Mouse (Mus musculus) left cerebral cortex, postnatal 36 days (tissue): ENCODE measurements at regions not wholly inside any gene's neighbourhood (a gene's known extent, or its start where the extent isn't known, plus 50 kb on each side); places are given as distances from the start of the nearest gene placed in this dataset.

Source experiments
- DNase-seq, 2 experiments: peaks; one replicate each; pipeline ENCODE4 v3.0.0; 2021 to 2022; ENCODE audit warnings: low spot score in 2 of 2, mixed read lengths in 1 of 2
- intact Hi-C: fragments of 180-260 bp; cut with DNase I; formaldehyde crosslinking; loops from one replicate; pipeline ENCODE4 v1.15.1; 2025

DNA sequence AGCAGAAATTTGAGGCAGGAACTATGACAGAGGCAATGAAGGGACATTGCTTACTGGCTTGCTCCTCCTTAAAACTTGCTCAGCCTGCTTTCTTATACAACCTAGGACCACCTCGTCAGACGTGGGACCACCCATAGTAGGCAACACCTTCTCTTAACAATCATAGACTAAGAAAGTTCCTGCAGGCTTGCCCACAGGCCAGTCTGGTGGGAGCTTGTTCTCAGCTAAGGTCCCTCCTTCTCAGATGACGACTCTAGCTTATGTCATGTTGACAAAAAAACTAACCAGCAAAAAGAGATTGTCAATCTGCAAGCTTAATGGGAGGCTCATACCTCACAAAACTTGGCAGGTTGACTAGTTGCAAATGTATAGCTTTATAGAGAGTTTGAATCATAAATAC, 56.5 kb upstream of the Lsm6 start:
- DNase-seq = no peak
- intact Hi-C loops = no loop called here

DNA sequence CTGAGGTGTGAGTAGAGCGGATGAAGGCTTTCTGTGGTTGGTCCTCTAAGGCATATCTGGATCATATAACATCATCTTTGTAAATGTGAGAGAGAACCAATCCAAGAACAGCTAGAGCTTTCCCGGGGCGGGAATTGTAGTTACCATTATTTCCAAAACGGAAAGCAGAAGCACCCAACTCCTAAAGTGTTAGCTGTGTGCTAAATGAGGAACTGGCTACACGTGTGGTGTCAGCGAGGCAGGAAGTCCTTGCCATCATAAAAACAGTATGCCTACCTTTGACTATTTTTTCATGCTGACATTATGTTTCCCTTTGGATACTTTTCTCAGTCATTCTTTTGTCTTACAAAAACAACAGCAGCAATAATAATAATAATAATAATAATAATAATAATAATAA, 68.8 kb upstream of the Lsm6 start:
- intact Hi-C loops = no loop called here
- DNase-seq = no peak

DNA sequence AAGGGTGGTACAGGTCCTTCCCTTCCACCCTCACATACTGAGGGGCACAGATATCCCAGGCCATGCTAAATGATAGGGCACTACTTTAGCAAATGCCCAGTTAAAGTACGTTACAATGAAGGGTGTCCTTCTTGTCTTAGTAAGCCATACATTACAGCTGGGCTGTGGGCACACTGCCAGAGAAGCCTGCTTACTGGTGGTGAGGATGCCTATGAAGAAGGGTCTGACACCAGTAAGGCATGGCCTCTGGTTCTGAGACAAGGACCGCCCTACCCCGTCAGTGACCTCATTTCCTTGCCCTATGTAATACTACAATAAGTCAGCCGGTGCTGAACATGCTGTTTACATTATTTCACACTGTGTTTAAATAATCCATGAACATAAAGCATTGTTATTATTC, 69.6 kb upstream of the Lsm6 start:
- intact Hi-C loops = no loop called here
- DNase-seq = no peak

DNA sequence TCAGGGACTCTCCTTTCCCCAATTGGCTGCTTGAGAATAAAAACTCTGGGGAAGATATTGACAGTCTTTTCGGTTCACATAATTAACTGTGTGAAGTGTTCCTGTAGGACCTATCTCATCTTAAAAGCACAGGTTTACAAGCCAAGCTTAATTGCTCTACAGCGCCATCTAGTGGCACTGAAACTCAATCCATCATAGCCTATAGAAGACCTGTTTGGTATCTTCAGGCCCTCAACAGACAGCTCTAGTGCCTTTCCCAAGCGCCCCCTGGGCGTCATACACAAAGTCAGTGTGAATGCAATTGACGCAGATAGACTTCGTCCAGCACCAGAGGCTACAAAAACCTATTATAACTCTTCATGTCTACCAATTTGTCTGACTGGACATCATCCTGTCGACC, 78.9 kb upstream of the Lsm6 start:
- intact Hi-C loops = no loop called here
- peak; percentile 44 to 60 for DNase-seq

DNA sequence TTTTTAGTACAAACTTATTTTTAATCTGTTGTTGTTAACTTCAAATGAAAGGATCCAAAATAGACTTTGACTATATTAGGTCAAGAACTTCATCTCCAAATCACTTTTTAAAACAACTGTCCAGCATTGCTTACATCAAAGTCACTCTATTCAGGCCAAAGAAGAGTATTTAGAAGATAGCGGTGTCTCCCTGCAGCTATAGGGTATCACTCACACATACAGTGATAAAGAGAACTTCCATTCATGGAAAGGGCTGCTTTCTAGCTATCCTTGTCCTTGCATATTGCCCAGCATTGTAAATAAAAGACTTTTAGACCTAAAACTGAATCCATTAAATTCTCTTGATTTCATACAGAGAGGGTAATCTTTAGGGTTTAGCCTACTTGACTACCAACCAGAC, 82.1 kb upstream of the Lsm6 start:
- intact Hi-C loops = no loop called here

DNA sequence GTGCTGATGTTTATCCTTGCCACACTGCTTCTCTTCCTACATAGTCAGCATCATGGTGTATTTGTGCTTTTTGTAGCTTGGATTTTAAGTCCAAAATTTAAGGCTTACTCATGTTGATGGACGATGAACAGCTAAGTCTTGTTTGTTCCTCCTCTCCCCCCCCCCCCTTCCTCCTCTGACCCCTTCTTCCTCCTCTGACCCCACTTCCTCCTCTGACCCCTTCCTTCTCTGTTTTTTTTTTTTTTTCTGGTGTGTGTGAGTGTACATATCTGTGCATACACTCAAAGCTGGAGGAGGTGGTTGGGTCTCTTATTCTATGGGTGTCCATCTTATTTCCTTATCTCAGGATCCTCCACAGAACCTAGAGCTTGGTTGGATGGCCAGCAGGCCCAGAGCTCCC, 87.0 kb upstream of the Lsm6 start:
- DNase-seq = no peak
- intact Hi-C loops = no loop called here

More for the DNA sequence above, 82.1 kb upstream of the Lsm6 start:
- DNase-seq = no peak

DNA sequence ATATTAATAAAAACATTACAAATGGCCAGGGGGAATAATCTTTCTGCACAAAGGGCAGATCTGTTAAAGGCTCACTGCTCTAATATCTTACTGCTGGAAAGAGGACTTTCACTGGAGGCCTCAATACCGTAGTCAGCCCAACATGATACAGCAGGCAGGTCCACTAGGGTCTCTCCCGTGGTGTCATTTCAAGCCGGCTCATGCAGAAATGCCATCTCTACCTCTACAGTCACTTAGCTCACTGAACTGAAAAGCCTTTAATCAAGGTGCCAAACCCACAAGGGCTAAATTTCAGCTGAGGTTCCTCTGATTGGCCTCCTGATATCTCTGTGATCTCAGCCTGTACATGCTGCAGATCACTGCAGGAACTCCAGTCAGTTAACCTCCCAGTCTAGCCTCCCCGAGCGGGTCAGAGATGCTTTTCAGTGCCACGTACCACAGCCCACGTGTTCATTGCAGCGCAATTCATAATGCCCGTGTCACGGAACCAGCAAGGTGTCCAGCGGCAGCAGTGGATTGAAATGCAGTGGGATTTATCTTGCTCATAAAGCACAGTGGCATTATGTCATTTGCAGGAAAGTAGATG, 90.4 kb upstream of the Lsm6 start:
- intact Hi-C loops = no loop called here
- no peak for DNase-seq

DNA sequence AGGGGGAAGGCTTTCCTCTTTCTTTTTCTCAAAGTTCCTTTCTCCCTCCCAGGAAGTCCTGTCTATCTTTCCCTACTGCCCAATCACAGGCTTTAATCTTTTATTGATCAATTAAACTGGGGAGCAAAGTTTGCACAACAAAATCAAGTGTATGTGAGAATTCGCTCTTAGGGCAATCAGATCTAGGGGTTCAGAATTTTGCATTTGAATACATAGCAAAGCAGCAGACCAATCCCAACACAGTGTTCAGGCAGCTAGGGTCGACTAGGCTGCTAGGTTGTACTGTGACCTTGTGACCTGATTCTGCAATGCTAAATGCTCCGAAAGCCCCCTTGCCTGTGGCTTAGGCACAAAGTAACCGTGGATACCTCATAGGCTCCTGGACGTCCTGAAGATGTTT, 91.5 kb upstream of the Lsm6 start:
- DNase-seq = no peak
- intact Hi-C loops = no loop called here

DNA sequence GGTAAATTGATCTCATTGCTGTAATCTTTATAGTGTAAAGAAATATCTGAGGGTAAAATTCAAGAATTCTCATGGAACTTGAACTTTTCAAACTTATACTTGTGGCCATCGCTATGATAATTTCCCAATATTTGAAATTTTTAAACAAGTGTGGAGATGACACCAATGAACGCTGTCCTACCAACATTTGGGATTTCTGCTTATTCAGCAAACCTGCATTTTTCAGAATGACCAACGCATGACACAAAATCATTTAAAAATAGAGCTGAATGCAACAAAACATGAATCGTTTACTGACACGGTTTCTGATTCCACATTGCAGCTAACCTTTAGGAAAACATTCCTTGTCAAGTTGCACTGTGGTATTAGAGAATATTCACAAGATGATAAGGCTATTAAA, 92.9 kb upstream of the Lsm6 start:
- DNase-seq = no peak
- intact Hi-C loops = no loop called here

DNA sequence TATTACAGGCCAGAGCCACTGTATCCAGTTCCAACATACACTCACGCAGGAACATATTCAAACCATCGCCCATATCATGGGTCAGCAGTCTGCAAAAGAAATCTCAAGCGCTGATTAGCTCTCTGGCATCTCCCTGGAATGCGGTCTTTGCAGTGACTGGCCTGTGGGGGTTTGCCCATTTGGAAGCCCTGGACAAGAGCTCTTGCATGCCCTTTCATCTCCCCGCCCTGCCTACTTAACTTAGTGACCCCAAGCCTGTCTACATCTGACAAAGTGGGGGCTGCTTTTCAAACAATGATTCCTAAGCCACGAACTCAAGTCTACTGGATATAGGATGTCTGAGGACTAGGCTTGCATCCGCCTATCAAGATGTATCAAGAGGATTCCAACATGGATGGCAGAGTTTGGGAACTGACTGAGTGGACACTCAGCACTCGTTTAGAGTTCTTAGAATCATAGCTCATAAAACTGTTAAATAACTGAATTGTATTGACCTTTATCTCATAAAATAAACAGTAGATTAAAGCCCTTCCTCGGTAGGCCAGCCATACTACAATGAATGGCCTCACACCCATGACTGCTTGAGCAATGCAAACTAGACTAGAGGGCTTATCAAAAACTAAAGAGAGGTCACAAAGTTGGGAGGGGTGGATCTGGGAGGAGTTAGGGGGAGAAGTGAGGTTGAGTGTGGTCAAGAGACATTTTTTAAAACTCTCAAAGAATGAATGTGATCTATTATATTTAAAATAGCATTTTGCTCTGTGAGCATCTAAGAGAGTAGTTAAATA, 97.4 kb upstream of the Zfp827 start:
- no peak for DNase-seq
- intact Hi-C loops = no loop called here

DNA sequence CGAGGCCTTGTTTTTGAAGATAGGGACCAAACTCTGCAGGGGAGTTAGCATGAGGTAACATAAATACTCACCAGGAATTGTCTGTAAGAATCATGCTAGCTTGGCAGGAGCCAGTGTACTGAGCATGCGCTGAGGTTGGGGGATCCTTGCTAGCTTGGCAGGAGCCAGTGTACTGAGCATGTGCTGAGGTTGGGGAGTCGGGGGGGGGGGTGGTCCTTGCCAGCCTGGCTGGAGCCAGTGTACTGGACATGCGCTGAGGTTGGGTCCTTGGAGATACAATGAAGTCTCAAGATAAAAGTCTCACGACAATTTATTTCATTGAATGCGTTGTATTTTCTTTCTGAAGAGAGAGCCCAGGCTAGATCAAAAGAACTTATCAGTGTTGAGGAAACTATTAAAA, 96.2 kb upstream of the Zfp827 start:
- no peak for DNase-seq
- intact Hi-C loops = no loop called here

DNA sequence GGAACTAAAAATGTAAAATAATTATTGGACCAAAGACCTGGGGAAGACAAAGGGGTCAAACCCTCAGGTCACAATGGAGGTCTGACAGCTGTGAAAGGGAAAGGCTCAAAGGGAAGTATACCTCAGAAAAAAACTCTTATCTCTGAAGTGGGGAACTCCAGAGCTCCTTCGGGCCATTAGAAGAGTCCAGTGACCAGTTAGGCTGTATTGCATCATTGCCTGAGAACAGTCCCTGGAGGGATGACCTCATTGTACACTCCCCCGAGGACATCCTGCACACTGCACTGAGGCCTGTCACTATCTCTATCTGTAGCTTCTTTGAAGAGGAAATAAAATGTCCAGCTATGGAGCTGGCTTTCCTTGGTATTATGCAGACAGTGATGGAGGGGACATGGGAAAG, 88.2 kb upstream of the Zfp827 start:
- intact Hi-C loops = loop anchor here (5.0 kb wide), 1 partner anchor 87 kb away; the partner anchor contains the start of gene Zfp827
- DNase-seq = no peak

DNA sequence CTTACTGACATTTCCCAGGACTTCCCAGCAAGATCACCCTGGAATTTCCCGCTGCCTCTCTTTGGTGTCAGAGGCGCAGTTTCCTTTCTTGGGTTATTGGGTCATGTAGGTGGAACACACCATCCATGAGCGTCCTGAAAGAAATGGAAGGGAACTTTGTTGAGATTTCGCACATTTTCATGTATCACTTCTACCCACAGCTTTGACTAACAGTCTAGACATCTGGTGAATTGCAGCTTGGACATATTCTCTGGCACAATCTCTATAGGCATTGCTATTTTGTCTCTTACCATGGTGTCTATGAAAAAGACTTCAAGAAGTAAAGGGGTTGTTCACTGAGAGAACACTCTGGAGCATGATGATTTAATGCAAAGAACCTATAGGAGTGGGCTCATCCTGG, 86.7 kb upstream of the Zfp827 start:
- peak; percentile 15 to 33 for DNase-seq
- intact Hi-C loops = loop anchor here (5.0 kb wide), 1 partner anchor 86 kb away; the partner anchor contains the start of gene Zfp827

DNA sequence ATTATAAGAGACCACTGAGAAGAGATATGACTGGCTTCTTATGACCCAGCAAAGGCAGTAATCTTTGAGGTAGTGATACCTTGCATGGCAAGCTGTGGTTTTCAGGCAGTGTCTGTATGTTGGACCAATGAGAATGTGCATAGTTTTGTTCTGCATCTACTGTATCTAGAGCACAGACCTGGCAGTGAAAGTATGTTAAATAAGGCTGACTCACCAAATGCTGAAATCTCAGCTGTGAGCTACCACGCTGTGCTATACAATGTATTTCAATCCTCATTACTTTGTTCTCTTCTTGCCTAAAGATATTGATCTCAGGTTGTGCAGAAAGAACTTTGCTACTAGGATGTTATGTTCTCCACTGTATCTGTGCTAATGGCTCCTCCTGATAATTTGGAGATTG, 83.9 kb upstream of the Zfp827 start:
- intact Hi-C loops = loop anchor here (5.0 kb wide), 1 partner anchor 83 kb away; the partner anchor contains the start of gene Zfp827
- no peak for DNase-seq

DNA sequence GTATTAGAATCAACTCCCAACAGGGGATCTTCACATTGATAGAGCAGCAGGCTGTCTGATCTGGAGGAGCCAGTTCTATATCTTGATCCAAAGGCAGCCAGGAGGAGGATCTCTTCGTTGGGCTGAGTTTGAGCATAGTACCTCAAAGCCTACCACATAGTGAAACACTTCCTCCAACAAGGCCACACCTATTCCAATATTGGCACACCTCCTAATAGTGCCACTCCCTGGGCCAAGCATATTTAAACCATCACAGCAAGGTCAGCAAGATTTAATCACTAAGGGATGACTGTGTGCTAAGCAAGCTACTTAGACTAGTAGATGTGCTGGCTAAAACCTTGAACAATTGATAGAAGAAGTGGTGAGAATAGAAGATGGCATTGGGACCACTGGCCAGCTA, 82.6 kb upstream of the Zfp827 start:
- intact Hi-C loops = no loop called here
- DNase-seq = no peak

DNA sequence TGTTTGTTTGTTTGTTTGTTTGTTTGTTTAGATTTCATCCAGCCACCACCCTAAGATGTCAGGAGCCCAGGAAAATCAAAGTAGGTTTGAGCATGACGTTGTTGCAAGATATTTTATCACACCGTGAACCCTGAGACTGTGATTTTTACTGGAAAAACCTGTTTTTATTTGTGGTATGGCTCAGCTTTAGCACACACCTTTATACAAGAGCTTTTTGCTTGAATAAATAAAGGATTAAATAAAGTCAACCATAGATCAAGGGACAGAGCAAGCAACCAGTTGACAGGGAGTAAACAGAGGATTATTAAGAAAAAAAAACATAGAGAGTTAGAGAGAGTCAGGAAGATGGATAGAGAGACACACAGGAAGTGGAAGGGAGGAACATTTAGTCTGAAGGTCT, 82.2 kb upstream of the Zfp827 start:
- no peak for DNase-seq
- intact Hi-C loops = no loop called here

DNA sequence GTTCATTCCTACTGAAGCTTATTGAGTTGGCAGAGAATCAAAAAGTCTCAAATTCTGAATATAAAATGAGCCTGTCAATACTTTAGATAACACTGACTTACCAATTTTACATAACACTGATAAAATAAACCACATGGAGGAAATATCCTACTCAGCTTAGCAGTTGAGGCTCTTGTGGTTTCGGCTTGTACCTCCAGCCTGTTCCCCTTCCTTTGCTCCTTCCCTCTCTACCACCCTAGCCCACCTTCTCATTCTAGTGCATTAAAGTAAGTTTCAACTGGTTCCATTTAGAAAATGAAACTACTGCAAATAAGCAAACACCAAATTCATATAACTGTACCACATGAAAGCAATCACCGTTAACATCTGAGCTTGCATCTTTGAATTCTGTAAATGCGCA, 53.2 kb upstream of the Zfp827 start:
- intact Hi-C loops = no loop called here
- no peak for DNase-seq
